Mouse (Mus musculus): ENCODE measurements around the gene Sel1l3. TPM values are rescaled to one million over a fixed set of nuclear protein-coding genes. Genes with fewer than 3 reads are reported as not detected.
A peak's percentile ranks its signal among the peaks of the same experiment; 100 is the strongest.

Gene Sel1l3
- total and polyA plus RNA-seq, 3 experiments: 0.28 to 0.76 (median 0.34) TPM

DNA sequence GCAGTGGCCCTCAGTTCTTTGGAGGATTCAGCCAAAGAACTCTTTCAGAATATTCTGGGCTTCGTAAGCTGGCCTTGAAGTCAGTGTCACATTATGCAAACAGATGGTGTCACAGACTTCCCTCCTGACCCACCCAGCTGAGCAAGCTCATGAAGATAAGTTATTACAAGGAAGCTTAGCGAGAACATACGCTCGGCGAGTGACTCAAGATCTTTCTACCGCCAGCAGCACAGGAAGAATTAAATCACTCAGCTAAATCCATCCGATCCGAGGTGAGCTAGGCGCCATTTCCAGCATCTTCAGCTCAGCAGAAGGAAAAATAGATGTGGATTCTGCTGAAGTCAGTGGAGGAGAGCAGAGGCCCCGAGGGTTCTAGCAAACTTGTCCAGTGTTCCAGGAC is 26.5 kb downstream of the Sel1l3 start:
- no peak for TF ChIP-seq ZKSCAN1 (IDR thresholded peaks at IDR 0.05; ENCODE audit: borderline replicate concordance, low read depth, low read length)
- no peak for TF ChIP-seq EP300 (IDR thresholded peaks at IDR 0.05; ENCODE audit: low read length)
- no peak for TF ChIP-seq ETS1 (conservative IDR thresholded peaks at IDR 0.05; ENCODE audit: low read depth, low read length)
- no peak for TF ChIP-seq POLR2AphosphoS2 (IDR thresholded peaks at IDR 0.05; ENCODE audit: low read depth, low read length)
- TF ChIP-seq MYC (IDR thresholded peaks at IDR 0.05; ENCODE audit: low read depth, low read length): no peak
- TF ChIP-seq SIN3A (IDR thresholded peaks at IDR 0.05; ENCODE audit: low read length): no peak
- no peak for TF ChIP-seq E2F4 (IDR thresholded peaks at IDR 0.05; ENCODE audit: insufficient replicate concordance, low read depth, low read length)
- TF ChIP-seq MAX (IDR thresholded peaks at IDR 0.05; ENCODE audit: low read length): no peak
- TF ChIP-seq PAX5 (IDR thresholded peaks at IDR 0.05; ENCODE audit: low read length): no peak
- no peak for TF ChIP-seq ZC3H11A (IDR thresholded peaks at IDR 0.05; ENCODE audit: low read depth, low read length)
- no peak for TF ChIP-seq MEF2A (IDR thresholded peaks at IDR 0.05; ENCODE audit: borderline replicate concordance, low read depth, low read length)
- no peak for TF ChIP-seq ZMIZ1 (IDR thresholded peaks at IDR 0.05; ENCODE audit: low read depth, low read length)
- no peak for TF ChIP-seq CHD1 (IDR thresholded peaks at IDR 0.05; ENCODE audit: low read depth, low read length)
- TF ChIP-seq ZNF384 (IDR thresholded peaks at IDR 0.05; ENCODE audit: low read depth, low read length): no peak
- no peak for TF ChIP-seq TBP (conservative IDR thresholded peaks at IDR 0.05; ENCODE audit: low read depth, low read length)
- TF ChIP-seq HCFC1 (IDR thresholded peaks at IDR 0.05; ENCODE audit: low read depth, low read length): no peak
- Histone ChIP-seq H3K4me2 (ENCODE audit: insufficient read depth, low read depth, poor library complexity, severe bottlenecking) (no peak overlapping the region), H3K79me2 (replicated peaks; ENCODE audit: control insufficient read depth, extremely low read depth, insufficient read depth, poor library complexity, severe bottlenecking) (no peaks in the 10 kb centered on the region), H3K9me3 (replicated peaks; ENCODE audit: low read length) (no peaks in the 10 kb centered on the region), H3K4me3 (replicated peaks in 1 of 3; ENCODE audit: low read depth in 2 of 3, low read length in 2 of 3, poor library complexity in 1 of 3) (no peak overlapping the region), H3K27ac (ENCODE audit: insufficient read depth, low read depth) (no peak overlapping the region), H3K27me3 (replicated peaks) (no peaks in the 10 kb centered on the region), H3K4me1 (ENCODE audit: control insufficient read depth in 1 of 2, insufficient read depth in 2 of 2) (peaks cover 6 to 31% of the 10 kb centered on the region in 2 experiments), H3K9ac (ENCODE audit: insufficient read depth, low read depth) (no peak overlapping the region), H3K36me3 (replicated peaks in 1 of 2; ENCODE audit: control insufficient read depth in 1 of 2, insufficient read depth in 1 of 2, low read length in 1 of 2) (no peaks in the 10 kb centered on the region)
- in situ Hi-C loops (cut with MboI; ENCODE audit: low pct_ligation_motif_present, low pct_unique_long_range_greater_than_20kb, low sequenced_read_pairs): no loop called here
- dilution Hi-C loops (cut with MboI; ENCODE audit: extremely low pct_ligation_motif_present, extremely low pct_unique_long_range_greater_than_20kb, low sequenced_read_pairs): no loop called here
- peak; percentile 5 for DNase-seq (ENCODE audit: extremely low read depth)

GRCm38 (mm10) chr5:53185803-53186202 is 27.9 kb downstream of the Sel1l3 start:
- no peak overlapping the region for H3K4me2 ChIP-seq (ENCODE audit: insufficient read depth, low read depth, poor library complexity, severe bottlenecking)
- no peak overlapping the region for H3K4me3 ChIP-seq (replicated peaks in 1 of 3; ENCODE audit: low read depth in 2 of 3, low read length in 2 of 3, poor library complexity in 1 of 3)
- H3K27me3 ChIP-seq (replicated peaks): no peaks in the 10 kb centered on the region
- no peaks in the 10 kb centered on the region for H3K36me3 ChIP-seq (replicated peaks in 1 of 2; ENCODE audit: control insufficient read depth in 1 of 2, insufficient read depth in 1 of 2, low read length in 1 of 2)
- DNase-seq (ENCODE audit: extremely low read depth): no peak
- TF ChIP-seq E2F4 (IDR thresholded peaks at IDR 0.05; ENCODE audit: insufficient replicate concordance, low read depth, low read length) (no peak), SMC3 (IDR thresholded peaks at IDR 0.05; ENCODE audit: low read depth, low read length) (no peak), POLR2A (IDR thresholded peaks at IDR 0.05; ENCODE audit: low read depth, low read length) (no peak), RAD21 (IDR thresholded peaks at IDR 0.05; ENCODE audit: low read depth, low read length) (no peak), NRF1 (IDR thresholded peaks at IDR 0.05; ENCODE audit: low read depth, low read length) (no peak), TBP (conservative IDR thresholded peaks at IDR 0.05; ENCODE audit: low read depth, low read length) (no peak)
- peaks cover 0 to 18% of the 10 kb centered on the region in 2 experiments; a peak in 2 of 4 replicates for H3K4me1 ChIP-seq (ENCODE audit: control insufficient read depth in 1 of 2, insufficient read depth in 2 of 2)
- H3K9me3 ChIP-seq (replicated peaks; ENCODE audit: low read length): no peaks in the 10 kb centered on the region
- dilution Hi-C loops (cut with MboI; ENCODE audit: extremely low pct_ligation_motif_present, extremely low pct_unique_long_range_greater_than_20kb, low sequenced_read_pairs): no loop called here
- H3K79me2 ChIP-seq (replicated peaks; ENCODE audit: control insufficient read depth, extremely low read depth, insufficient read depth, poor library complexity, severe bottlenecking): no peaks in the 10 kb centered on the region
- in situ Hi-C loops (cut with MboI; ENCODE audit: low pct_ligation_motif_present, low pct_unique_long_range_greater_than_20kb, low sequenced_read_pairs): no loop called here
- no peak overlapping the region for H3K9ac ChIP-seq (ENCODE audit: insufficient read depth, low read depth)
- no peak overlapping the region for H3K27ac ChIP-seq (ENCODE audit: insufficient read depth, low read depth)

All from CH12.LX (cell line).